Mouse (Mus musculus) heart, postnatal 14 days (tissue): Measurements from ENCODE around the gene H6pd. TPM values are rescaled to one million over a fixed set of nuclear protein-coding genes. Genes with fewer than 3 reads are reported as not detected.

Experiments used
- DNase-seq, 2 experiments: peaks; one replicate each; pipeline ENCODE4 v3.0.0; 2021 to 2022
- intact Hi-C: fragments of 180-260 bp; cut with DNase I; formaldehyde crosslinking; loops from one replicate; pipeline ENCODE4 v1.15.1; 2025
- total RNA-seq, 2 experiments: library from RNA; stranded (reverse); gene quantifications; 2 replicates each; pipeline ENCODE4 v1.2.3; 2021

H6pd gene
- total RNA-seq, 2 experiments from 2014 or later = 41.0 to 45.9 TPM

DNA sequence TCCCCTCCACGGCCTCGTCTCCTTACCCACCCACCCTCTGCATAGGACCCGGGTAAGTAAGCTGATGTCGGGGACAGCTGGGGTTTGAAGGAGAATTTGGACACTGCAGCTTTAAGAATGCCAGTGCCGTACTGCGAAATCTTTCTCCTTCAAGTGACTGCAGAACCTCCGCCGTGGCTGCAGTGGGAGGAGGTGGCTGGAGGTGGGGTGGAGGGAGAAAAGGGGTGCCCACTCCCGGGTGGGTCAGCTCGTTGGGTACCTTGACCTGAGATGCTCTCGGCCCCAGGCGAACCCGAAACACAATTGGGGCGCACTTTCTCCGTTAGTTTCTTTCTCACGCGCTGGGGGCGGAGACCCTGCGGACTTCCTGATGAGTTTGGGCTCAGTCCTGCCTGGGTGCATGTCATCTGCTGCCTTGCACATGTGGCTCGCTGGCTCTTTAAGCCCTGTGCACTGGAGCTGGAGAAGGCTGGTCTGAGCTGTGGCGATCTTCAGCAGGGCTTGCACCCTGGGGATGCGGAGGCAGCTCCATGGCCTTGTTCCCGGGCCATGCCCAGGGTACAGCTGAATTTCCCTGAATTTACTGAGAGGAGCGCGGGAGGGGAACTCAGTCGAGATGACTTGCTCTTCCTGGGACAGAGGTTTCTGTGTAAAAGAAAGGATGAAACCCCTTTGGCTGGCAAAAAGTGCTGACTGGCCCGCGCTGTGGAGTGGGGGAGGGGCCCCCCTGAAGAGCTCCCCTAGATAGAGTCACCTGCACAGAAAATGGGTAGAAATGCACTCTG, 21.8 kb upstream of the H6pd start:
- peak; percentile 23 to 33 for DNase-seq
- intact Hi-C loops = no loop called here

DNA sequence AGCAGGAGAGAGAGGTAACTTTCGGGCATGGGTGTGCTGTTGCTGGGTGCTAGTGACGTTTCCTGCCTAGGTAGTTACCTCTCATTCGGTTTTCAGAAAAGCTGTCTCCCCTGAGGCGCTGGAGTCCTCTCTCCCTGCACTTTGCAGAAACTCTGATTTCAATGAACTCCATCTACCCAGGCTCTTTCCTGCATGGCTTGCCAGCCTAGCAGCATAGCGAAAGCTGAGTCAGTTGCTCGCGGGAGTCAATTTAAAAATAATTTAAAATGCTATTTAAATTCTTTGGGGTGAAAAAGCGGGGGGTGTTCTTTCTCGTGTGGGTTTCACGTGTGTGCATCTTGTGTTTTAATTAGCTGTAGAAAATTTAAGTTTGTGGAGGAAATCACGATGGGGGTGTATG, 21.1 kb upstream of the H6pd start:
- no peak for DNase-seq
- intact Hi-C loops = no loop called here

DNA sequence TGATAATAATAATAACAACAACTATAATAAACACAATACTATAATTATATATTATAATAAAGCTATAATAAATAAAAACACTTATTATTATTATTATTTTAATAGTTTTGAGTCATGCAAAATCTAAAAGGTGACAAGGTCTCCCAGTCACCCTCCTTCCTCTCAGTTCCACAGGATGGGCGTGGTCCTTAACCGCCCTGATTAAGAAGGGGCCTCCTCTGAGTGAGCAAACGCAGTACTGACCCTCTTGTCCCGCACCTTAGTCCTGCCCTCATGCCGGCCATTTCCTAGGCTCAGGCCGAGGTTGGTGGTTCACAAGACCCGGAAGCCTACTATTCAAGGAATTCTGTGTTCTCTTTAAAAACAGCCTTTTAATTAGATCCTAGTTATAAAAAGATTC, 14.7 kb upstream of the H6pd start:
- intact Hi-C loops = no loop called here
- no peak for DNase-seq

DNA sequence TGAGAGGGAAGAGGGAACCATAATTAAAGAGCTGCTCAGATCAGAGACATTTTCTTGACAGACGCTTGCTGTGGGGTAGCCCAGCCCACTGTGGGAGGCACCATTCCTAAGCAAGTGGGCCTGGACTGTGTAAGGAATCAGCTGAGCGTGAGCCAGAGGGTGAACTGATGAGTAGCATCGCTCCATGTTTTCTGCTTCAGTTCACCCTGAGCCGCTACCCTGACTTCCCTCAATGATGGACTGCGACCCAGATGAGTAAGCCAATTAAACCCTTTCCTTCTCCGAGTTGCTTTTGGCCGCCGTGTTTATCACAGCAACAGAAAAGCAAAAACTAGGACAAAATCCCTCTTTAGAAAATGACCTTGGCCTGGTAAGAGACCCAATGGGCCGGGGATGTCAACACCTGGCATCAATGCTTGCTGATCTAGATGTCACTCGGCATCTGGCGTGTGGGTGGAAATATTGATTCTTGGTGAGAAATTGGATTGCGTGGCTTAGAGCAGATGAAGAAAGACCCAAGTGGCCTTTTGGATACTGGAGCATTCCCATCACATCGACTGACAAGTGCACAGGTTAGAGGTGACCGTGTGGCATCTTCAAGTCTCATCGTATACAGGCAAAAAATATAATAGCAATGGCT, 11.0 kb upstream of the H6pd start:
- intact Hi-C loops = no loop called here
- DNase-seq = no peak

DNA sequence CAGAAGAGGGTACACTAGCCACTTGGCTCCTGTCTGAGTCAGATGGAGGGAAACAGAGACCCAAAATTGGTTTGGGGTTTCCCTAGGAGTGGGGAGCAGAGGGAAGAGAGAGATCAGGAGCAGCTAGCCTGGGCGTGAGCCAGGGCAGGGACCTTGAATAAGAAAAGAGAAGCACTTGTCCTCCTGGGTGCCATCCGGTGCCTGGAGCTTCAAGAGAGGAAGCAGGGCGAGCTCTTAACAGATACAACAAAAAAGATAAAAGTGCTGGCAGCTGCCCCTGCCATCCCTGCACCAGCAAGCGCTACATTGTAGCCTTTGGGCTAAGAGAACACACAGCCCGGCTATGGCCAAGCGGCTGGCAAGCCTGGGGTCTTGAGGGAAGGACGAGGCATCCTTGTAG, 6.6 kb upstream of the H6pd start:
- intact Hi-C loops = no loop called here
- DNase-seq = no peak

DNA sequence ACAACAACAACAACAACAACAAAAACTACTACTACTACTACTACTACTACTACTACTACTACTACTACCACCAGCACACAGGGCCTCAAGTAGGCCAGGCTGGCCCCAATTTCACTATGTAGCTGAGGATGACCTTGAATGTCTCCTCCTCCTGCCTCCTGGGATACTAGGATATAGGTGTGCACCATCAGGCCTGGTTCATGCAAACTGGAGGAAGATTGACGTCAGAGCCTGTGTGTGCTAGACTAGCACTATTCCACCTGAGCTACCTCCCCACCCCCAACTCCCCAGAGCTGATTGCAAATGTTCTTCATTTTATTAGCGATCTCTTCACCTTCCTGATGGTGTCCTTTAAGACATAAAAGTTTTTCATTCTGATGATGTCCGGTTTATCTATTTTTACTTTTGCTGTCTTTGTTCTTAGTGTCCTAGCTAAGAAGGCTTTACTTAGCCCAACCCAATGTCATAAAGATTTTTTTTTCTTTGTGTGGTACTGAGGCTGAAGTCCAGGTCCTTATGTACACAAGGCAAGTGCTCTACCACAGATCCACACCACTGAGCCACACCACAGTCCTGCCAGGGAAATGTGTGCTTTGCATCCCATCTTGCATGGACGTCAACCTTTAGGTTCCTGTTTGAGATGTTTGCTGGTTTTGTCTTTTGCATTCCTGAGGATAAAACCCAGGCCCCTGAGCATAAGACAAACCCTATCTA, 5.7 kb upstream of the H6pd start:
- DNase-seq = no peak
- intact Hi-C loops = no loop called here

DNA sequence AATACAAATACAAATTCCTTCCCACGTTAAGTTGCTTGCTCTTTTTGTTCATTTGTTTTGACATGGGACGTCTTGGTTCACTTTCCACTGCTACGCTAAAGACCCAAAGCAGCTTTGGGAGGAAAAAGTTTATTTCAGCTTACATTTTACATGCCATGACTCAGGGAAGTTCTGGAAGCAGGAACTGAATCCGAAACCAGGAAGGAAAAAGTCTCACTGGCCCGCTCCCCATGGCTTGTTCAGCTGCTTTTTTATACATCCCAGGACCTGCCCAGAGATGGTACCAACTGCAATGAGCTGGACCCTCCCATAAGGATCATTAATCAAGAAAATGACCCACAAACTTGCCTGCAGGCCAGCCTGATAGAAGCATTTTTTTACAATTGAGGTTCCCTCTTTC, 5.0 kb upstream of the H6pd start:
- intact Hi-C loops = no loop called here
- DNase-seq = no peak

DNA sequence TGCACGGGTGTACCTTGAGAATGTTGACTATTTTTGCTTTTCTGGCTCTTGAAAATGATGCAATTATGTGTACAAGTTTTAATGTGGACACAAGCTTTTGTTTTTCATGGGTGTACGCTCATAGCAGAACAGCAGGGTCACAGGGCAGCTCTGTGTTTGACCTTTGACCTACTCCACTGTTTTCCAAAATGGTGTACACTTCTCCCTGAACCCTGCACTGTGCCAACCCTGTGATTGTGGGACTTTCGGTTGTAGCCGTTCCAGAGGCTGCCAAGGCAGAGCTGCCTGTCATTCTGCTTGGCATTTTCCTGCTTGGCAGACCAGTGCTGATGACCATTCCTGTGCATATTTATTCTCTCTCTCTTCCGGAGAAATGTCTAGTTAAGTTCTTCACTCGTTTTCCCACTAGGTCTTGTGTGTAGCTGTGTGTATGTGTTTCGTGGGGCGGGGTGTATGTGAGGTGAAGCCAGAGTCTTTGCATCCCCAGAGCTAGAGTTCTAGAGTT, 4.4 kb upstream of the H6pd start:
- no peak for DNase-seq
- intact Hi-C loops = no loop called here

DNA sequence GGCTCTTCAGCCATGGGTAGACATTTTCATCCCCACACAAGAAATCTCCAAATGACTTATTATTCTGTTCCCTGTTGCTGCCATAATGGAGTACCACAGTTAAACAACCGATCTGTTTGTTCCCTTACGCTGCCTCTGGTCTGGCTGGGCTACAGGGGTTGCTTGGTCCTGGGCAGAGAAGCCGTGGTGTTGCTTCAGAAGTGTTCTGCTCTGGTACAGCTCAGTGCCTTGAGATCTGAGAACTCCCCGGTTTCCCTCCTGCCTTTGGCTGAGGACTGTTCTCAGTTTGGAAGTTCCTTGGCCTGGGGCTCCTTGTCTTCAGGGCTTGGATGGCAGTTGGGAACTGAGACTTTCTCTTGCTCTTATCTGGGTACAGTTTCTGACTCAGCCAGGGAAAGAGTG, 3.5 kb upstream of the H6pd start:
- no peak for DNase-seq
- intact Hi-C loops = no loop called here

DNA sequence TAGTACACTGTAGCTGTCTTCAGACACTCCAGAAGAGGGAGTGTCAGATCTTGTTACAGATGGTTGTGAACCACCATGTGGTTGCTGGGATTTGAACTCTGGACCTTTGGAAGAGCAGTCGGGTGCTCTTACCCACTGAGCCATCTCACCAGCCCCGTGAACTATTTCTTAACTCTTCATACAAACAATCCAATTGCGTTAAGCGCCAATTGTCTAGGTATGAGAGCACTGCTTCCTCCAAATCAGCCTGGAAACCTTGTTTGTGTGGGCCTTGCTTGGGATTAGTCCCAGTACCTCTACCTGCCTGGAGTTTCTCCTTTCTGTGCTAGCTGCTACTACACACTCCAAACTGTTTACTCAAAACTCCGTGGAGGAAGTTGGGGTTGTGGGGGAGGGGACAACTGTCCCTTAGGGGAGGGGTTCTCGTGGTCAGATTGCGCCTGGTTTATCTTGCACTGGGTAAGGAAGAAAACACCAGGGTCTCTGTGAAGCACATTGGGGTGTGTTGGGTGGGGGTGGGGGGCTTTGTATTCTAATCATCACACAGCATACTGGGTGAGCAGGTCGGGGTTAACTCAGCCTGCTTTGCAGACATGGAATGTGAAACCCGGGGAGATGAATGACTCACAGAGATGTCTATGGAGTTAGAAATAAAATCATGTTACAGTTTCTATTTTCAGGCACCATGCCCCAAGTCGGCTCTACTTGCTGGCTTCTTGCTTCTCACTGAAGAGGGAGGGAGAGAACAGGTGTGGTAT, 2.9 kb upstream of the H6pd start:
- intact Hi-C loops = no loop called here
- no peak for DNase-seq

DNA sequence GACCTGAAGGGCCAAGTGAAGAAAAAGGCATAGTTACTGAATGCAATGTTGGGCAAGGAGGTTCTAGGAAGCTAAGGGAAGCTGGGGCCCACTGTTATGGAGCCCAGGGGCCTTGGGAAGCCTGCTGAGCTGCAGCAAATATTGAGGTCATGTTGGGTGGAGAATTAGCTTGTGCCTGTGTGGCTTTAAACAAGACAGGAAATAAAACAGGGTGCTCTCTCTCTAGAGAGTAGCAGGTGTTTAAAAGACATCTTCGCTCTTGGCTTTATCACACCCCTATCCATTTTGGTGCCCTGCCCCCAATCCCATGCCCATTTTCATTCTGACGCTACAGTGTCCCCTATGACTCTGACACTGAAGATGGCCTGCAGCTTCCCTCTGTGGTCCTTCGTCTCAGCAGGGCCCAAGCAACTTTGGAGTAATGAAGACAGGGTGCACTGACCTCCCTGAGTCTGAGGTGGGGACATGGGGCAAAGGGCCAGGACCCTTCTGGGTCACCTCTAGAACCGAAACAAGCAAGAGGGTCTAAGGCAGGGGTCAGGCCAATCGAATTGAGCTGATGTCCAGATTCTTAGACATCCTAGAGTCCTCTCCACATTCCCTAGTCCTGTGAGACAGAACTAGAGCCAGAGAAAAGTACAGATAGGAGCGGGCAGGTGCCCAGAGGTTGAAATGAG, 1.4 kb upstream of the H6pd start:
- intact Hi-C loops = no loop called here

DNA sequence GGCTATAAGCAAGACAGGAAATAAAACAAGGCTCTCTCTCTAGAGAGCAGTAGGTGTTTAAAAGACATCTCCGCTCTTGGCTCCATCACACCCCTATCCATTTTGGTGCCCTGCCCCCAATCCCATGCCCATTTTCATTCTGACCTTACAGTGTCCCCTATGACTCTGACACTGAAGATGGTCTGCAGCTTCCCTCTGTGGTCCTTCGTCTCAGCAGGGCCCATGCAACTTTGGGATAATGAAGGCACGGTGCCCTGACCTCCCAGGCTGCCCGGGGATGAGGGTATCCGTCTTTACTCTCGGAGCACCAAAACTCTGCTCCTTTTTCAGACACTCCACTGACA, 736 bp upstream of the H6pd start:
- intact Hi-C loops = no loop called here
- DNase-seq = no peak

More for the DNA sequence above, 1.4 kb upstream of the H6pd start:
- DNase-seq = no peak

DNA sequence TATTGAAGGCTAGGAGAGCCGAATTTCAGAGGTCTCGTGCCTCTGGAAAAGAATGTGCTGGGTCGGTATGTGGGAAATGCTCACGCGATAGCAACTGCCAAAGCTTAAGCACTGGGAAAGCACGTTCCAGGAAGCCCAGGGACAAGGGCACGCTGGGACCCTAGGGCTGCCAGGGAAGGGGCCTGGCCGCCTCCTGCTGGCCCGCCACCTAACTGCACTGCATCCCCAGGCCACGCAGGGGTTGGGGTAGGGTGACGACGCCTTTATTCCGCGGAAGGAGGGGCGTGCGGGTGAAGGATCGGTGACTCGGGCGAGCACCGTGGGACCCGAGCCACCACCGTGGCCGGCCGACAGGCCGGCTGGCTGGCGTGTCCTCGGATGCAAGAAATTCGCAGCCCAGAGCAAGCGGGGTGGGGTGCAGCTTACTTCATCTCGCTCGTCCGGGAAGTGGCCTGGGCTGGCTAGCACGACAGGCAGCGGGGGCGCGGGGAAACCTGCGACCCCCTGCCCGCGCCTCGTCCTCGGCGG, 434 bp downstream of the H6pd start:
- intact Hi-C loops = no loop called here
- peak; percentile 86 to 91 for DNase-seq

DNA sequence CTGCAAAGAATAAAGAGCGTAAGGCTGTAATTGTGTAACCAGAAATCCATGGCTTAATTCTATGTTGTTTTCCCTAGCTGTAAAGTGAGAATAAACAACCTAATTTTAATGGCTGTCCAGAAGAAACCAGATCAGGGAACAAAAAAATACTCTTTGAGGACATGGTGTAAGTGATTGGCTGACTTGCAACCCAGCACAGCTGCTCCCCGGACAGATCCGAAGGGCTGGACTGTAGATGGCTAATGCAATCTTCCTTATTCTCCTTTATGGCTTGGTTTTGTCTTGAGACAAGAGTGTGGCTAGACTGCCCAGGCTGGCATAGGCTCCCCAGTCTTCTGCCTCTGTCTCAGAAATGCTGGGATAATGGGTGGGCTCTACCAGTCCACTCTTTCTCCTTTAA, 1.4 kb downstream of the H6pd start:
- intact Hi-C loops = no loop called here
- DNase-seq = no peak

DNA sequence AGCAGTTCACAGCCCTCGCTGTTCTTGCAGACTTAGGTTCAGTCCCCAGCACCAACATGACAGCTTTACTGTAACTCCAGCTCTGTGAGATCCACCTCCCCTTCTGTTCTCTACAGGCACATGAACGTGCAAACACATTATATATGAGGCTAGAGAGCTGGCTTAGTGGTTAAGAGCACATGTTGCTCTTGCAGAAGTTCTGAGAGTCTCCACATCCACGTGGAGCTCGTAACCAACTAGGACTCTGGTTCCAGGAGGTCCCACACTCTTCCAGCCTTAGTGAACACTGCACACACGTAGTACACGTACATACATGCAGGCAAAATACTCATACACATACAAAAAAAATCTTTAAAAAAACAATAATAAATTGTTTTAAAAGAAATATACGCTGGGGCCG, 1.8 kb downstream of the H6pd start:
- intact Hi-C loops = no loop called here
- DNase-seq = no peak

DNA sequence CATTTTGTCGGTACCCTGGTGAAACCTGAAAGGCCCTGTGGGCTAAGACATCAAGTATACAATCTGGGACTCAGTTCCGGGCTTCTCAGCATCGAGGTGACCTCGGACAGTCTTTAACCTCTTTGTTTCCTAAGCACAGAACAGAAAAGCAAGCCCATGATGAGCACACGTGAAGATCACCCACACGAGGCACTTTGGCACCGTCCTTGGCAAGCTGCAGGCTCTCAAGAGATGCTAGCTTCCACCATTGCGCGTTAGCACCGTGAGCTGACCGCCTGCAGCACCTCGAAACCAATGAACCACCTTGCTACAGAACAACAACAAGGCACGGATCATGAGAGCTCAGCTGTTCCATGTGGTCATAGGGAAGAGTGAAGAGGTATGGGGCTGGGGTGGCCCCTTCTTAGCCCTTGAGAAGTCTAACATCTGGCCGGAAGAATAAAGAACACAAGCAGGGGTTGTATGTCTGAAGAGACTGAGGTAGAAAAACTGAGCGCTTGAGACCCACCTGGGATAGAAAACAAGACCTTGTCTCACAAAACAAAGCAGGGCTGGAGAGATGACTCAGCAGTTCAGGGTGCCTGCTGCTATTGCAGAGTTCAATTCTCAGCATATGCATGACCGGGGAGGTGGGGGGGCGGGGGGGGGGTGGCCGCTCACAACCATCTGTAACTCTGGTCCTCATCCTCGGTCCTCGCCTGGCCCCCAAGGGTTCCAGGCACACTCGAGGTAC, 2.5 kb downstream of the H6pd start:
- intact Hi-C loops = no loop called here
- DNase-seq = no peak

DNA sequence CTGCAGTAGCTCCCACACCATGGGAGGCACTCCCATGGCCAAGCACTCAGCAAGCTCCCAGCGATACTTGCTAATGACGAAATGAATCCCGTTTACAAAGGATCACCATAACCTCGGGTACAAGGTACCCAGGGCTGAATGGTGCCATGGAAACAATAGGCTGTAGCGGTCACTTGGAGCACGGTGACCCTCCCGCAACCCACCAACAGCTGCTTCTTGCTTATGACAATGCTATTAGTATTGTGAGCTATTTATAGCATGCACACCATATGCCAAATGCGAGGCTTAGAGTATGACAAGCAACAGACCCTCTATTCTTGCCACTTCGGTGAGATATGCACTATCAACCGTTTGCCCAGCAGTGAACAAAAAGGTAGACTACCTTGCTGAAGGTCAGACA, 3.6 kb downstream of the H6pd start:
- intact Hi-C loops = no loop called here
- DNase-seq = no peak

DNA sequence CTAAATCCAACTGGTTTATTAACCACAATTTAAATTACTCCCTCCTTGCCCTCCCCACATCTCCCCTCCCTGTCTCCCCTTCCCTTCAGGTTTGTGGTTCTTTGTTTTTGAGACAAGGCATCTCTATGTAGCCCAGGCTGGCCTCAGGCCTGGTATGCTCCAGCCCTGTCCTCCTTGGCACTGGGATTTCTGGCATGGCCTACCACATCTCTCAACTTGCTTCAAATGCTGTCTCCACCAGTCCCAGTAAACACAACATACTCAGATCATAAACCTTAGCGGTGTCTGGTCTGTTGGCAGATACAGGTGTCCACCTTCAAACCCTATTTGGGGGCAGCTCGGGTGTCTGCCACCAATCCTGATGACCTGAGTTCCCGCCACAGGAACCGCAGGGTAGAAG, 5.2 kb downstream of the H6pd start:
- intact Hi-C loops = no loop called here
- no peak for DNase-seq

DNA sequence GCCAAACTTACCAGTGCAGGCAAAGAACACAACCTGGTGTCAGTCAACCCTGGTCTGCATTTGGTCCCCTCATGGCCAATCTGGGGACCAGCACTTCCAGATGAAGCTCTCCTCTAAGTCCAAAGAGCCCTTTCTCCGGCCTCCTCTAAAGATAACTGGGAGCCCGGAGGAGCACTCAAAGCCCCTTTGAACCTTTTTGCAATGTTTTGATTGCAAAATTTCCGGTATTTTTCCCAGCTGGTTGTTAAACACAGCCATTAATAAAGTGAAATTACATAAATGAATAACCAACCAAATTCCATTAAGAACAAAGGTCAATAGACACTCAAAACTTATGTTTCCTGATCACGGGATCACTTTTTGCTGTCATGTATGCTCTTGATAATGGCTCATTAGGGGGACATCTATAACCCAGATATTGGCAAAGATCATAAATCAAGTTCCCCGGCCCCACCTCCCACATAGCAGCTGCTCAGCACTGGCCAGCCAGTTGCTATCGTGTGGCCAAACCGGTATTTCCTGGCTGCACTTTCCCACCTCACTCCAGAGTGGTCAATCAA, 5.7 kb downstream of the H6pd start:
- intact Hi-C loops = no loop called here
- DNase-seq = no peak
